Mouse (Mus musculus) bone marrow macrophage, adult 2 months (primary cell): Measurements from ENCODE around the gene Gucy2d.

Experiments used
- CTCF ChIP-seq: IDR thresholded peaks from 2 replicates; pipeline ENCODE4 v1.5.1; 2012; ENCODE audit warnings: low read depth, mild to moderate bottlenecking, low read length, moderate library complexity
- POLR2A ChIP-seq: IDR thresholded peaks from 2 replicates; pipeline ENCODE4 v1.6.1; 2012; ENCODE audit warnings: mild to moderate bottlenecking, low read depth, low read length, borderline replicate concordance

- TF ChIP-seq CTCF (no peak), POLR2A (no peak)
These were observed 37.3 kb upstream of the Gucy2d start for GRCm38 (mm10) chr7:98402582-98403574.
